Mouse (Mus musculus): ENCODE results near the gene Fam241b. TPM values are rescaled to one million over a fixed set of nuclear protein-coding genes. Genes with fewer than 3 reads are reported as not detected.

Gene Fam241b
- polyA plus RNA-seq, 1 experiment from 2014 or later, result 193 TPM

Other genes with a start within 250 kb of the Fam241b start
- gene Col13a1, start 164.8 kb downstream of the Fam241b start, polyA plus RNA-seq (2015; fragmentation: Nextera tagmentation; extraction: Ambion mirVana), result 2.4 and 3.1 TPM in 2 replicates
- gene Neurog3, start 10.8 kb downstream of the Fam241b start, polyA plus RNA-seq (2015; fragmentation: Nextera tagmentation; extraction: Ambion mirVana), result not detected in 2 replicates
- 22.9 and 24.3 TPM in 2 replicates for gene Tspan15, start 87.3 kb upstream of the Fam241b start, polyA plus RNA-seq (2015; fragmentation: Nextera tagmentation; extraction: Ambion mirVana)
- not detected in 2 replicates for gene Tacr2, start 108.5 kb upstream of the Fam241b start, polyA plus RNA-seq (2015; fragmentation: Nextera tagmentation; extraction: Ambion mirVana)
- 161 and 164 TPM in 2 replicates for gene Hk1, start 236.0 kb upstream of the Fam241b start, polyA plus RNA-seq (2015; fragmentation: Nextera tagmentation; extraction: Ambion mirVana)

All from hindbrain, embryonic 16.5 days (tissue).